Mouse (Mus musculus) lung, embryonic 16.5 days (tissue): Measurements from ENCODE around the gene Hnrnpul1. TPM values are rescaled to one million over a fixed set of nuclear protein-coding genes. Genes with fewer than 3 reads are reported as not detected.
A peak's percentile ranks its signal among the peaks of the same experiment; 100 is the strongest.

Source experiments
- ATAC-seq: fragments of 200-750 bp; cut with Nextera tagmentation; 2 replicates; pipeline ENCODE4 v1.8.0; 2017; ENCODE audit warnings: low read depth, mild to moderate bottlenecking, moderate library complexity
- H3K27ac ChIP-seq: fragments of 300-500 bp; sonication (generic); 2 replicates; pipeline ENCODE4 v1.5.1; 2014; ENCODE audit warnings: mild to moderate bottlenecking, control low read depth, low read length
- H3K27me3 ChIP-seq: fragments of 300-500 bp; sonication (generic); 2 replicates; pipeline ENCODE4 v1.6.1; 2014; ENCODE audit warnings: low read depth, low read length, mixed read lengths; ENCODE audit not compliant: control insufficient read depth, insufficient read depth
- H3K36me3 ChIP-seq: fragments of 300-500 bp; sonication (generic); 2 replicates; pipeline ENCODE4 v1.6.1; 2014; ENCODE audit warnings: low read length; ENCODE audit not compliant: control insufficient read depth, insufficient read depth
- H3K4me1 ChIP-seq: fragments of 300-500 bp; sonication (generic); replicated peaks from 2 replicates; pipeline ENCODE4 v1.6.1; 2014; ENCODE audit warnings: low read length, mixed read lengths; ENCODE audit not compliant: control insufficient read depth, insufficient read depth
- H3K4me2 ChIP-seq: fragments of 300-500 bp; sonication (generic); 2 replicates; pipeline ENCODE4 v1.6.1; 2014; ENCODE audit warnings: low read depth, low read length, control low read depth
- H3K4me3 ChIP-seq: fragments of 300-500 bp; sonication (generic); 2 replicates; pipeline ENCODE4 v1.5.1; 2014; ENCODE audit warnings: mild to moderate bottlenecking, low read length, control low read depth
- H3K9ac ChIP-seq: fragments of 300-500 bp; sonication (generic); 2 replicates; pipeline ENCODE4 v1.6.1; 2014; ENCODE audit warnings: low read length, control low read depth
- H3K9me3 ChIP-seq: fragments of 300-500 bp; sonication (generic); 2 replicates; pipeline ENCODE4 v1.6.1; 2016; ENCODE audit warnings: low read length; ENCODE audit not compliant: control insufficient read depth
- WGBS: fragments of 180-500 bp; shearing (Covaris S2); extraction: QIAGEN DNeasy Blood & Tissue Kit; methylation state at CpG from one replicate; pipeline ENCODE4 v1.1.7; 2014; 5-methylcytosine and 5-hydroxymethylcytosine counted together
- polyA plus RNA-seq: library from polyadenylated mRNA; unstranded; fragments of >200 nt; fragmentation: Nextera tagmentation; extraction: Ambion mirVana; gene quantifications from 2 replicates; pipeline ENCODE4 v1.2.1, GENCODE M21; 2015

Hnrnpul1 gene
- polyA plus RNA-seq, 1 experiment from 2014 or later: 55.8 TPM

DNA sequence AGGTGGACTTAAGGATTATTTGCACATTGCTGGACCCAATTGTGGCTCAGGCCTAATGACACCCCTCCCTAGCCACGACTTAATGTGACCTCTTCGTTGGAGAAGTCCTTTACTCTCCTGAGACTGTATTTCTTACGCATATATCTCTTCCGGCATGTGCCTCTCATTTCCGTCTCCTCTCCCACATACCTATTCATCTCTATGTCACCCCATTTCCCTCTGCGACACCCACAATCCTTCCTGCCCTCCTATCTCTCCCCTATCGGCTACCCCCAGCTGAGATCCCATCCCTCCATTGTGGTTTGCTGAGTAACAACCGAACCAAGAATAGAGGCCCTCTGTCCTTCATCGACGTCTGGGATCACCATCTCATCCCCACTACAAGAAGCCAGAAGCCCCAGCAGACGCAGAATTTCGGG lies 64.9 kb downstream of the Hnrnpul1 start:
- ATAC-seq: peak; percentile 1; the same call in 1 of the 2 replicates
- Histone ChIP-seq H3K4me3 (peak overlapping the region; percentile 81), H3K9ac (peak overlapping the region; percentile 90), H3K36me3 (no peaks in the 10 kb centered on the region; the same call in 1 of the 2 replicates), H3K4me2 (peak overlapping the region; percentile 95), H3K9me3 (no peaks in the 10 kb centered on the region), H3K4me1 (peaks cover 22% of the 10 kb centered on the region), H3K27me3 (peaks cover 5% of the 10 kb centered on the region), H3K27ac (peak overlapping the region; percentile 13)
- 5% methylated on average over 12 of the region's 12 CpGs for WGBS

- peak overlapping the region; percentile 51 for H3K27ac ChIP-seq
- under 1% methylated on average over 46 of the region's 52 CpGs for WGBS
- H3K4me1 ChIP-seq: peaks cover 22% of the 10 kb centered on the region
These were observed 65.6 kb downstream of the Hnrnpul1 start for GRCm38 (mm10) chr7:25688810-25689586.

GRCm38 (mm10) chr7:25687811-25688401 lies 66.7 kb downstream of the Hnrnpul1 start:
- peaks cover 5% of the 10 kb centered on the region for H3K27me3 ChIP-seq
- H3K9ac ChIP-seq: peak overlapping the region; percentile 90
- peaks cover 26% of the 10 kb centered on the region for H3K4me1 ChIP-seq
- WGBS: under 1% methylated on average over 47 of the region's 47 CpGs
- H3K27ac ChIP-seq: peak overlapping the region; percentile 91
- H3K36me3 ChIP-seq: no peaks in the 10 kb centered on the region; the same call in 1 of the 2 replicates
- H3K4me2 ChIP-seq: peak overlapping the region; percentile 95
- 0 out of 2 replicates have a peak, but pooled peaks have one; percentile 1 for ATAC-seq
- peak overlapping the region; percentile 81 for H3K4me3 ChIP-seq
- no peaks in the 10 kb centered on the region for H3K9me3 ChIP-seq

More at GRCm38 (mm10) chr7:25688810-25689586, 65.6 kb downstream of the Hnrnpul1 start:
- H3K9ac ChIP-seq: peak overlapping the region; percentile 90
- ATAC-seq: peak; percentile 71
- H3K4me3 ChIP-seq: peak overlapping the region; percentile 81
- no peaks in the 10 kb centered on the region; the same call in 1 of the 2 replicates for H3K36me3 ChIP-seq
- peaks cover 5% of the 10 kb centered on the region for H3K27me3 ChIP-seq
- H3K9me3 ChIP-seq: no peaks in the 10 kb centered on the region
- peak overlapping the region; percentile 95 for H3K4me2 ChIP-seq

- Histone ChIP-seq H3K4me3 (peak within 1 kb of the TSS; percentile 81), H3K27ac (peak within 1 kb of the TSS; percentile 91), H3K27me3 (peaks cover 5% of the 10 kb centered on the region), H3K9ac (peak within 1 kb of the TSS; percentile 90), H3K4me1 (peaks cover 26% of the 10 kb centered on the region), H3K4me2 (peak within 1 kb of the TSS; percentile 95), H3K9me3 (no peaks in the 10 kb centered on the region), H3K36me3 (no peaks in the 10 kb centered on the region)
- WGBS: 1% methylated on average over 47 of the region's 69 CpGs
- ATAC-seq: peak; percentile 61
These were observed 67.7 kb downstream of the Hnrnpul1 start, which contains the start of gene Tgfb1 for GRCm38 (mm10) chr7:25686680-25687531. Gene Tgfb1, plus strand, starts transcription at chr7:25687002.

GRCm38 (mm10) chr7:25685926-25686470 lies 68.6 kb downstream of the Hnrnpul1 start:
- ATAC-seq: no peak
- Histone ChIP-seq H3K27me3 (peaks cover 5% of the 10 kb centered on the region), H3K27ac (peak overlapping the region; percentile 91; the same call in 1 of the 2 replicates)

DNA sequence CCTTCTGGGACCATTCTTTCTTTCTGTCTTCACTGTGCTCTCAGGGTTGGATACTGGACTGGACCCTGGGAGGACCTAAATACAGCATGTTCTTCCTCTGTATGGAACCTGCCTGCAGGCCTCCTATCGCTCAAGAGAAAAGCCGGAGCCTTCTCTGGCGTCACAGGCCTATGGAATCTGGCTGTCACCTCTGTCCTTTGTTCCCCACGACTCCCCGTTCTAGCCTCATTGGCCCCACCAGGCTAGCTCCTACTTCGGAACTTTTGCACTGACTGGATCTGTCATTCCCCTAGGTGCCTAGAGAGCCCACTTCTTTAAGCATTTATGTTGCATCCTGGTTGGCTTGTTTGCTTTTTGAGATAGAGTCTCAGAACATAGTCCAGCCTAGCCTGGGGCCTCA lies 69.9 kb downstream of the Hnrnpul1 start:
- Histone ChIP-seq H3K27me3 (peaks cover 5% of the 10 kb centered on the region), H3K27ac (no peak overlapping the region), H3K4me3 (no peak overlapping the region), H3K36me3 (no peaks in the 10 kb centered on the region), H3K9ac (no peak overlapping the region), H3K4me2 (no peak overlapping the region), H3K9me3 (no peaks in the 10 kb centered on the region), H3K4me1 (peaks cover 32% of the 10 kb centered on the region)
- ATAC-seq: no peak
- 80% methylated on average over 6 of the region's 6 CpGs for WGBS

More at GRCm38 (mm10) chr7:25685926-25686470, 68.6 kb downstream of the Hnrnpul1 start:
- WGBS: 67% methylated on average over 21 of the region's 21 CpGs
- Histone ChIP-seq H3K36me3 (no peaks in the 10 kb centered on the region), H3K4me3 (peak overlapping the region; percentile 81), H3K4me1 (peaks cover 26% of the 10 kb centered on the region), H3K9ac (peak overlapping the region; percentile 90; the same call in 1 of the 2 replicates), H3K9me3 (no peaks in the 10 kb centered on the region), H3K4me2 (peak overlapping the region; percentile 95)

DNA sequence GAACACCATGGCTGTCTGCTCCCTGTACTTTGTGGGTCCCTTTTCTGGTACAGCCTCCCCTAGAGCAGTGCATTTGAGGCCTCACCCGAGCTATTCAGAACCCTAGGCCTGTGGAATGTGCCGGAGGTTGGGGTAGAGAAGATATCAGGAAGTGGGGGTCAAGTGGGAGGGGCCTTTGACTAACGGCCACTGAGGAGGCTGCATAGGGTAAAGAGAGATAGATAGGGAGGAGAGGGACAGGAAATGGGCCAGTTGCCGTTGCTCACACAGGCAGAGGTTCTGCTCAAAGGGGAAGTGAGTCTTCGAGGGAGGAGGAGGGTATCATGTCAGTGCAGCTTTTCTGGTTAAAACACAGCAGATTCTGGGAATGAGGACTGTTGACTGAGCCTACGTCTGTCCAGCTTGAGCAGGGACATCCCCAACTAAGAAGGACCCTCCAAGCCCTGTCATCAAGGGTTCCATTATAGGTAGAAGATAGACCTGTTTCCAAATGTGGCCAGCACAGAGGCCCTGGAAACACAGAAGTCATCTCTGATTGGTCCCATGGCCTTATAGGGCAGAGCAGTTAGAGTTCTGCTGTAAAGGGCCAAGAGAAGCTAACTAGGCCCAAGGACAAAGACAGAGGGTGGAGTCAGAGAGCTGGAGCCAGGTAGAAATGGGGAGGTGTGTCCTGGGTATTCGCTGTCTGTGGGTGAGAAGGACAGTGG lies 70.9 kb downstream of the Hnrnpul1 start:
- ATAC-seq: no peak

More for the DNA sequence above, 70.9 kb downstream of the Hnrnpul1 start:
- H3K27ac ChIP-seq: no peak overlapping the region; the same call in 1 of the 2 replicates
- H3K36me3 ChIP-seq: no peaks in the 10 kb centered on the region
- H3K27me3 ChIP-seq: peaks cover 5% of the 10 kb centered on the region
- H3K4me3 ChIP-seq: no peak overlapping the region
- no peaks in the 10 kb centered on the region for H3K9me3 ChIP-seq
- 45% methylated on average over 7 of the region's 7 CpGs for WGBS
- no peak overlapping the region for H3K9ac ChIP-seq
- no peak overlapping the region for H3K4me2 ChIP-seq
- peaks cover 31% of the 10 kb centered on the region for H3K4me1 ChIP-seq
